Mouse (Mus musculus): ENCODE measurements at regions not wholly inside any gene's neighbourhood (a gene's known extent, or its start where the extent isn't known, plus 50 kb on each side); places are given as distances from the start of the nearest gene placed in this dataset.

DNA sequence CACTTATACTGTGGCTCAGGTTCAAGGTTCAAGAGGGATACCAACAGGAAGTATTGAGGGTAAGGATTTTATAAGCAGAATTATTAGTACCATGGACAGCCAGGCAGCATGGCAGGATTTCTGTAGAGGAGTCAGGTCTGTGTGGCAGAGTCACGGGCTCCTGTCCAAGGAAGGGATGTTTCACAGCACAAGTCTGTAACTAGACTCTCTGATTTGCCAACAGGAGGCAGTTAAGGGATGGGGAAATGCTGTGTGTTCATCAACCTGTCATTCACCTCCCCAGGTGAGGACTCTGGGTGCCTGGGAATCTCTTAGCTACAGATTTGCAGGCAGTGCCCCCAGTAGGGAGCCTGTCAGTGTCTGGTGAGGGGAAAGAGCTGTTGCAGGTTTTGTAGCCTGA lies 541.7 kb upstream of the Auts2 start:
- Histone ChIP-seq H3K27ac (ENCODE audit: insufficient read depth, low read depth) (no peak overlapping the region), H3K27me3 (replicated peaks) (no peaks in the 10 kb centered on the region), H3K4me3 (replicated peaks in 1 of 3; ENCODE audit: low read depth in 2 of 3, low read length in 2 of 3, poor library complexity in 1 of 3) (no peak overlapping the region), H3K4me1 (ENCODE audit: control insufficient read depth in 1 of 2, insufficient read depth in 2 of 2) (no peaks in the 10 kb centered on the region), H3K4me2 (ENCODE audit: insufficient read depth, low read depth, poor library complexity, severe bottlenecking) (no peak overlapping the region), H3K9ac (ENCODE audit: insufficient read depth, low read depth) (no peak overlapping the region), H3K9me3 (replicated peaks; ENCODE audit: low read length) (peaks cover 68% of the 10 kb centered on the region), H3K36me3 (replicated peaks in 1 of 2; ENCODE audit: control insufficient read depth in 1 of 2, insufficient read depth in 1 of 2, low read length in 1 of 2) (no peaks in the 10 kb centered on the region), H3K79me2 (replicated peaks; ENCODE audit: control insufficient read depth, extremely low read depth, insufficient read depth, poor library complexity, severe bottlenecking) (no peaks in the 10 kb centered on the region)
- in situ Hi-C loops (cut with MboI; ENCODE audit: low pct_ligation_motif_present, low pct_unique_long_range_greater_than_20kb, low sequenced_read_pairs), result no loop called here
- DNase-seq (ENCODE audit: extremely low read depth), result no peak
- dilution Hi-C loops (cut with MboI; ENCODE audit: extremely low pct_ligation_motif_present, extremely low pct_unique_long_range_greater_than_20kb, low sequenced_read_pairs), result no loop called here
- TF ChIP-seq JUND (conservative IDR thresholded peaks at IDR 0.05; ENCODE audit: low read depth, low read length) (no peak), RAD21 (IDR thresholded peaks at IDR 0.05; ENCODE audit: low read depth, low read length) (no peak), MXI1 (IDR thresholded peaks at IDR 0.05; ENCODE audit: low read depth, low read length) (no peak), UBTF (IDR thresholded peaks at IDR 0.05; ENCODE audit: low read depth, low read length) (no peak), ELF1 (IDR thresholded peaks at IDR 0.05; ENCODE audit: low read depth, low read length) (no peak), EP300 (IDR thresholded peaks at IDR 0.05; ENCODE audit: low read length) (no peak), USF1 (IDR thresholded peaks at IDR 0.05; ENCODE audit: low read depth, low read length) (no peak), NRF1 (IDR thresholded peaks at IDR 0.05; ENCODE audit: low read depth, low read length) (no peak), JUN (IDR thresholded peaks at IDR 0.05; ENCODE audit: insufficient read depth, low read depth, low read length) (no peak)

DNA sequence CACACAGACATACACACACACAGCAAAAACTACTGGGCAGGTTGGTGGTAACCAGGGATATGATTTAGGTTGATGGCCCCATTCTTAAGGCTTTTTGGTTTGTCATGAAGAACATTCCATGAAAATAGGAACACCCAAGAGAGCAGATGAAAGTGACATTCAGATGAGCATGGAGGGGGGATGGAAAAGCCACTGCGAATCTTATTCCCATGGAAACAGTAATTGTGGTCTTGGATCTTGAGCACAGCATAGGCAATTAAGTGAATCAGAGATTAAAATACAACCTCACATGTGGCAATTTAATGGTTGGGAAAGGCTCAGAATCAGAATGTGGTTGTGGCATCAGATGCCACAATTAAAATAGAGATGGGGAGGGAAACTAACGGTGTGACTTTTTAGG lies 537.6 kb upstream of the Auts2 start:
- Histone ChIP-seq H3K4me3 (replicated peaks in 1 of 3; ENCODE audit: low read depth in 2 of 3, low read length in 2 of 3, poor library complexity in 1 of 3) (no peak overlapping the region), H3K79me2 (replicated peaks; ENCODE audit: control insufficient read depth, extremely low read depth, insufficient read depth, poor library complexity, severe bottlenecking) (no peaks in the 10 kb centered on the region), H3K36me3 (replicated peaks in 1 of 2; ENCODE audit: control insufficient read depth in 1 of 2, insufficient read depth in 1 of 2, low read length in 1 of 2) (no peaks in the 10 kb centered on the region), H3K9me3 (replicated peaks; ENCODE audit: low read length) (peaks cover 69% of the 10 kb centered on the region), H3K27ac (ENCODE audit: insufficient read depth, low read depth) (no peak overlapping the region), H3K4me2 (ENCODE audit: insufficient read depth, low read depth, poor library complexity, severe bottlenecking) (no peak overlapping the region), H3K4me1 (ENCODE audit: control insufficient read depth in 1 of 2, insufficient read depth in 2 of 2) (no peaks in the 10 kb centered on the region), H3K9ac (ENCODE audit: insufficient read depth, low read depth) (no peak overlapping the region), H3K27me3 (replicated peaks) (no peaks in the 10 kb centered on the region)
- no peak for TF ChIP-seq MAX (IDR thresholded peaks at IDR 0.05; ENCODE audit: low read length)
- dilution Hi-C loops (cut with MboI; ENCODE audit: extremely low pct_ligation_motif_present, extremely low pct_unique_long_range_greater_than_20kb, low sequenced_read_pairs), result no loop called here
- in situ Hi-C loops (cut with MboI; ENCODE audit: low pct_ligation_motif_present, low pct_unique_long_range_greater_than_20kb, low sequenced_read_pairs), result no loop called here
- no peak for DNase-seq (ENCODE audit: extremely low read depth)

DNA sequence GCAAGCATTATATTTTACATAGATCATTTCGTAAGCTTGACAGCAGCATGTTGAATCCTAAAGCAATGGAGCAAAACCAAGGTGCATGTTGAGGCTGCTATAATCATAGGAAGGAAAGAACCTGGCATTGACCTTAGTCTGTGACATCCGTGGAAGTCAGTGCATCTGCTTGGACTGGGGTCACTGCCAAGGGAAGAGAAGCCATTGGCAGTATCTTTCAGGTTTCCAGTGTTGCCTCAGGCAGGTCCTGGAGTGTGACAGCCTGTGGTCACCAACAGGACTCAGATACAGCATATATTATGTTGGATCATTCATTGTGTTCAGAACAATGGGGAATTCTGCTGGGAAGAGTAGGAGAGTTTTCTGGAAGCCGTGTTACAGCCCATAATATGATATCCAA lies 535.8 kb upstream of the Auts2 start:
- Histone ChIP-seq H3K27me3 (replicated peaks) (no peaks in the 10 kb centered on the region), H3K9me3 (replicated peaks; ENCODE audit: low read length) (peaks cover 67% of the 10 kb centered on the region), H3K9ac (ENCODE audit: insufficient read depth, low read depth) (no peak overlapping the region), H3K79me2 (replicated peaks; ENCODE audit: control insufficient read depth, extremely low read depth, insufficient read depth, poor library complexity, severe bottlenecking) (no peaks in the 10 kb centered on the region), H3K4me3 (replicated peaks in 1 of 3; ENCODE audit: low read depth in 2 of 3, low read length in 2 of 3, poor library complexity in 1 of 3) (no peak overlapping the region), H3K4me2 (ENCODE audit: insufficient read depth, low read depth, poor library complexity, severe bottlenecking) (no peak overlapping the region), H3K4me1 (ENCODE audit: control insufficient read depth in 1 of 2, insufficient read depth in 2 of 2) (no peaks in the 10 kb centered on the region), H3K36me3 (replicated peaks in 1 of 2; ENCODE audit: control insufficient read depth in 1 of 2, insufficient read depth in 1 of 2, low read length in 1 of 2) (no peaks in the 10 kb centered on the region), H3K27ac (ENCODE audit: insufficient read depth, low read depth) (no peak overlapping the region)
- no peak for DNase-seq (ENCODE audit: extremely low read depth)
- TF ChIP-seq USF1 (IDR thresholded peaks at IDR 0.05; ENCODE audit: low read depth, low read length) (no peak), CHD2 (IDR thresholded peaks at IDR 0.05; ENCODE audit: low read length) (no peak), MAFK (IDR thresholded peaks at IDR 0.05; ENCODE audit: insufficient replicate concordance, low read length) (no peak), BHLHE40 (IDR thresholded peaks at IDR 0.05; ENCODE audit: low read depth, low read length) (no peak), RCOR1 (conservative IDR thresholded peaks at IDR 0.05; ENCODE audit: low read depth, low read length) (no peak), KAT2A (IDR thresholded peaks at IDR 0.05; ENCODE audit: insufficient replicate concordance, low read length) (no peak), NRF1 (IDR thresholded peaks at IDR 0.05; ENCODE audit: low read depth, low read length) (no peak), GABPA (IDR thresholded peaks at IDR 0.05; ENCODE audit: insufficient replicate concordance, low read depth, low read length) (no peak)
- dilution Hi-C loops (cut with MboI; ENCODE audit: extremely low pct_ligation_motif_present, extremely low pct_unique_long_range_greater_than_20kb, low sequenced_read_pairs) (no loop called here), in situ Hi-C loops (cut with MboI; ENCODE audit: low pct_ligation_motif_present, low pct_unique_long_range_greater_than_20kb, low sequenced_read_pairs) (no loop called here)

Measured in CH12.LX (cell line).